Mouse (Mus musculus) left cerebral cortex, adult 11 months (tissue): Measurements from ENCODE around the gene Ube2u.

Experiments used
- DNase-seq: peaks from one replicate; pipeline ENCODE4 v3.0.0; 2022; ENCODE audit warnings: low spot score

Ube2u gene

GRCm38 (mm10) chr4:100547905-100548304 lies 69.3 kb downstream of the Ube2u start:
- DNase-seq, result no peak

- no peak for DNase-seq
Measured at GRCm38 (mm10) chr4:100553296-100553695, 74.6 kb downstream of the Ube2u start.

DNA sequence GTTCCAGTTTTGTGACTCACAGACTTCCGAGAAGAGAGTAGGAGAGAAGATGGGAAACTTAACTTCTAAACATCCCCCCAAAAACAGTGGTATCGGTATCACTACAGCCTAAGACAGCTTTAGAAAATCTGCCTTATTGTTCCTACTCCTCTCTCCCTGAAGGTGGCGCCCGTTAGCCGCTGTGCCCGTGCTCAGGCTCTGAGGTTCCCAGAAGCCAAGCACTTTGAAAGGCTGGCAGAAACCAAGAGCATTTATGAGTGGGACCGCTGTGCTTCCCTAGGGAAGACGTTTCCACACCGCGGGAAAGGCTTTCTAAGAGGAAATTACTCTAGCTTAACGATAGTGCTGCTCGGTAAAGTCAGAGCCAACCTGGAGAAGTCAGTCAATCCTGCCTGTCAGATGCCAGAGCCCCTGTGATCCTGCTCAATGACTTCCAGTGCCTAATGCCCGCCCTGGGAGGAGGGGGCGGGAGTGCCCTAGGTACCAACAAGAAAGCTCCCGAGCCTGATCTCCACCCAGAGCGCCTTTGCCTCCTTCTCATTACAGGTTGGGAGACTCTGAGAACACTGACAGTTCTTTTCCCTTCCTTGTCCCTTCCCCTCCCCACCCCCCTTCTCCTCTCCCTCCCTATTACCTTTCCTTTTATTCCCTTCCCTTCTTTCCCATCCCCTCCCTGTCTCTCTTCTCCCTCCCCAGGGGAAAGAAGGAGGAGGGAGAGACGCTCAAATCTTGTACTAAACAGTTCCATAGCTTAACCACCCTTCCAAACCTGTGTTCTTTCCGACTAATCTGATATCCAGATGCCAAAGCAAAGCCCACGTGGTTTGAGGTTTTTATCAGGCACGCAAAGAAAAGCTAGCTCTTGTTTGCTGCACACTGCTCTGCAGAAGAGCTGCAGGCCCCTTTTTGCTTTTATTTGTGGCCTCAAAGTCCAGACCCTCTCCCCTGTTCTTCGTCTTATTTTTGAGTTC lies 109.9 kb downstream of the Ube2u start:
- peak; percentile 56 for DNase-seq

GRCm38 (mm10) chr4:100595771-100596170 lies 117.1 kb downstream of the Ube2u start:
- DNase-seq, result no peak

GRCm38 (mm10) chr4:100596630-100597029 lies 118.0 kb downstream of the Ube2u start:
- no peak for DNase-seq

DNA sequence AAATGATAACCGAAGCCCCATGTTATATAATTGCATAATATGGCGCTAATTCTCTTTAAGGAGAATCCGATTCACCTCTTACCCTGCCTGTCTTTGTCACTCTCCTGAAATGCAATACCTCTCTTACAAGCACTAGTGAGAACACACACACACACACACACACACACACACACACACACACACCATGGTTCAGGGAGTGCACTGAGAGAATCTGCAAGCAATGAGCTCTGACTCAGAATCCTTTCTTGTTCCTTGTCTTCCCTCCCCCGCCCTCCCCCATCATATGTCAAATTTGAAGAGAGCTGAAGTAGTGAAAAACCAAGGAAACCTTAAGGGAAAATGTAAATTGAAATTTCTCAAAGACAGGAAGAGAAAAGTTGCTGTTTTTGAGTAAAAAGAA lies 118.4 kb downstream of the Ube2u start:
- DNase-seq, result peak; percentile 36
